9 mouse cellular contexts compared by ENCODE assay signal in genomic region chr13:104762401-104762800, GRCm38 (mm10).
"Had no signal": no experiment of that assay in that cellular context is flagged by ENCODE, and none has a peak within 500 bp of the region (broad histone marks: within the 10 kb centered on the region; RNA-seq: fewer than 3 reads in every experiment).

No protein-coding gene starts in this region.

- DNase-seq: kidney, postnatal 25 days; layer of hippocampus, postnatal 36 days; left cerebral cortex, postnatal 4 days; liver, postnatal 0 days; lung, embryonic 14.5 days; retina, postnatal 1 day; right cerebral cortex, postnatal 25 days; spleen, adult 18-20 months; thymus, postnatal 25 days had no signal
